Mouse (Mus musculus) small intestine, adult 2 months (tissue): Measurements from ENCODE around the gene Rbms1.

Experiments used
- CTCF ChIP-seq: fragments of 200-500 bp; IDR thresholded peaks from 2 replicates; pipeline ENCODE4 v1.5.1; 2012; ENCODE audit warnings: low read depth, mild to moderate bottlenecking, control low read depth, inconsistent platforms, low read length, moderate library complexity, mixed read lengths; ENCODE audit not compliant: insufficient replicate concordance, insufficient read length; ENCODE audit errors: extremely low read depth
- POLR2A ChIP-seq: fragments of 200-500 bp; IDR thresholded peaks from 2 replicates; pipeline ENCODE4 v1.6.1; 2012; ENCODE audit warnings: low read depth, mild to moderate bottlenecking, control low read depth, inconsistent platforms, low read length, moderate library complexity

DNA sequence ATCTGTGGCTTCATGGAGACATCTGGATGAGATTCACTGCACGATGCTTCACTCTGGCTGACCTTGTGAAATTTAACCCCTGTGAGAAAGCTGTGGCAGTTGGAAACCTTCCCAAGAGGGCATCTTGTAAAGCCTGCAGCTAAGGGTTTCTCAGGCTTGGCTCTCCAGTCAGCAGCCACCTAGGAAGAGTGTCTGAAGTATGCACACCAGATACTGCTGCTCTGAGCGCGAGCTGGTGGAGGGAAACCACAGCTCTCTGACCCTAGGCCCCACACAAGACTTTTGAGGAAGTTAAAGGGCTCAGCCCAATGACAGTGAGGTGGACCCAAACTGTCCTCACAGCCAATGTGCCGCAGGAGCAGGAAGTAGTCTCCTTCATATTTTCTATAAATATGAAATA lies 120.0 kb downstream of the Rbms1 start:
- TF ChIP-seq POLR2A (no peak), CTCF (no peak)
